Mouse (Mus musculus) frontal cortex, adult (tissue): Measurements from ENCODE around the gene Tmem108.

Experiments
- ATAC-seq: cut with Nextera tagmentation; 2 replicates; pipeline ENCODE4 v1.9.2; 2017; ENCODE audit warnings: mild to moderate bottlenecking, moderate library complexity, mixed read lengths; ENCODE audit not compliant: low TSS enrichment

Gene Tmem108

GRCm38 (mm10) chr9:103636847-103637246 lies 124.8 kb downstream of the Tmem108 start:
- no peak for ATAC-seq

GRCm38 (mm10) chr9:103628861-103629469 lies 132.7 kb downstream of the Tmem108 start:
- no peak for ATAC-seq

- ATAC-seq = no peak
These were observed 134.2 kb downstream of the Tmem108 start for GRCm38 (mm10) chr9:103627404-103627900.

- ATAC-seq = no peak
These were observed 135.5 kb downstream of the Tmem108 start for GRCm38 (mm10) chr9:103626156-103626555.

DNA sequence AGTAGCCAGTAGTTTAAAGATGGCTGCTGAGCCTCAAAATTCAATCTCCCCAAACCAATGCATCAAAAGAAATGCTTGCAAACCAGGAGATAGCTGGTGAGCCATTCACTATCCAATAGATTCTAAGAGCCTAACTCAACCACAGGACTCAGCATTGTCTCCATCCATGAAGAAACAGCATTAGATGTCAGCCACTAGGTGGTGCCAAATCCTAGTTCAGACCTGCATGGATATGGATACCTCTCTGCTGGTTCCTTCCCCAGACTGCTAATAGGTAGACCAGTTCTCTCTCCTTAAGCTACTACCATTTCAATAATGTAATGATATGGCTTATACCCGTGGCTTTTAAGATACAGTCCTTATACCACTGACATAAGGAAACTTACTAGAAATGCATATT lies 137.0 kb downstream of the Tmem108 start:
- ATAC-seq = peak; percentile 83

DNA sequence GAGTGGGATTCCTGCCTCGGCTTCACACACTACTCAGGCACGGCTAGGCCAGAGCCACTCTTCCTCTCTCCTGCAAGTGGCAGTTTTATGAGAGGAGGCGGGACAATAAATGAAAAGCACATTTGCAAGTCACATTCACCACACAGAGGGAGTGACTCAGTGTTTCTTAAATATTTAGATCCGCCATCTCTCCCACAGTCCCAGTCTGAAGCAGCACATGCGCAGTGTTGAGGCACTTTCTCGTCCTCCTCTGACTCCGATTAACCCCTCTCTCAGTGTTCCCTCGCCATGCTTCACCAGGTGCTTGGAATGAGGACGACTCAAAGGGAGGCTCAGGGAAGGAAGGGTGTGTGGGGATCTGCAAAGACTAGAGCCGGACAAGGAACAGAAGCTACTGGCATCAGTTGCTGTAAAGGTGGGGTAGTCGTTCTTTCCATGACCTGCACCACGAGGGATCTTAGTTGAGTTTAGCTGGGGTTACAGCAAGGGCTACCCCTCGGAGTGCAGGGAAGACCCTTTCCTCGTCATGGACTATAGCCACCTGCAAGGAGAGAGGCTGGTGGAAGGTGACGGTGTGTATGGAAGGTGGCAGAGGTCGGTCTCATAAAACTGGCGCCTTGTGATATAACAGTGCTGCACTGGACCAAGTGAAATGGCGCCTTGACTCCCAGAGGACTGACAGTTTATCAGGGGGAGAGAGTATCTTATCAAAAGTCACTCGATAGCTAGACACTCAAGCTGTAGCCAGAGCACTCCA lies 137.9 kb downstream of the Tmem108 start:
- ATAC-seq = peak; percentile 91

GRCm38 (mm10) chr9:103622988-103623387 lies 138.6 kb downstream of the Tmem108 start:
- ATAC-seq = no peak

DNA sequence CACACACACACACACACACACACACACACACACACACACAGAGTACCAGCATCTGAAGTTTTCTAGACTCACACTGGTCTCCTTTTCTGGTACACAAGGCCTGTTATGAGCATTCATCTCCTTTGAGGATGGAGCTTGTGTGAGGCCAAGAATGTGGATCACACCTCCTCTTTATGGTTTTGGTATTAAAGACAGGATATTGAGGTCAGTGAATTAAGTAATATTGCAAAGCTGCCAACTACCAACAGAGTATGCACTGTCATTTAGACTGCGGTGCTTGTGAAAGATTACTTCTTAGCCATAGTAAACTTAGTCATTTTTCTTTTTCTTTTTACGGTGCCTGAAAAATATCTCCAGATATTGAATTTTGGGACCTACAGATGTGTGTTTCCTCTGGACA lies 139.8 kb downstream of the Tmem108 start:
- no peak for ATAC-seq

DNA sequence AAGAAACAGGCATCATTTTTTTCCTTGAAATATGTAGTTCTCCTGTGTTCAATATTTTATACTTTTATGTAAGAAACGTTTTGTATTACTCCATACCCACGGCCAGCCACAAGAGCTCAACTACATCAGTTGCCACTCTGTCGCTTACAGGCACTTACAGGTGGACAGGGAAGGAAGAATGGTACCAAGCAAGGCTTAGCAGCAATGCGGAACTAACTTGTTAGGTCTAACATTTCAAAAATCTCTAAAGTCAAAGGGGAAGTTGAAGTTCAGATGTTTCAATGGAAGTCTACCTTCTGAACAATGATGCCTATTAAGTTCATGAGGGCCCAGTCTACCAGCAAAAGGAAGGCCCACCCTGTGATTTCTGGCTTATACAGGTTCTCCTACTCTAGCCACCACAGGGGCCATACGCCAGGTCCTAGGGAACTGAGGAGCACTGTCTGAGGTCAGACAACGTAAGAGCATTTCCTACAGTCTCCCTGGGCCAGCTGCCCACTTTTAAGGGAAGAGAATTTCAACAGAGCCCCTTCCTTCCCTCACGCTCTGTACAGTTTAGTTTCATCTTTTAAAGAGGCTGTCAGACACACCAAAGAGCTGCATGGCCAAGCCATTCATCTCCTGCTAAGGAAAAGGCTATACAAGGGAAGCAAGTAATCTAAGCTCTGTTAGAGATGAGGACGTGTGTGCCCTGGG lies 141.0 kb downstream of the Tmem108 start:
- ATAC-seq = no peak

GRCm38 (mm10) chr9:103614260-103614659 lies 147.4 kb downstream of the Tmem108 start:
- ATAC-seq = no peak

- no peak for ATAC-seq
These were observed 153.2 kb downstream of the Tmem108 start for GRCm38 (mm10) chr9:103608161-103609058.

GRCm38 (mm10) chr9:103606056-103606455 lies 155.6 kb downstream of the Tmem108 start:
- no peak for ATAC-seq

DNA sequence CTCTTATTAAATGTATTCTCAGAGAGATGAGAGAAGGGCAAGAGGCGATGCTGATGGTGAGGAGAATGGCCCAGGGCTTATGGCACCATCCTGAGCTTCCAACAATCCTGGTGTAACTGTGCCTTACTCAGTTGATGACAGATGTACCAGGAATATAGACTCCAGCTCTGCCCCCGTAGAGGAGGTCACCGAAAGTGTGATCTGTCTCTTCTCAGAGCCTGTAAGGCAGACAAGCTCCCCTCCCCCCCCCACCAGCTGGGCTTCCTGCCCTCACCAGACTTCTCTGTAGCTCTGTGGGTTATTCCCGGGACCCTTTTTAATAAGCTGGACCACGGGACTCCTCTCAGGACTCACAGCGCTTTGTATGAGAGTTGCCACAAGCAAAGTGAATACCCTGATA lies 157.8 kb downstream of the Tmem108 start:
- ATAC-seq = no peak

DNA sequence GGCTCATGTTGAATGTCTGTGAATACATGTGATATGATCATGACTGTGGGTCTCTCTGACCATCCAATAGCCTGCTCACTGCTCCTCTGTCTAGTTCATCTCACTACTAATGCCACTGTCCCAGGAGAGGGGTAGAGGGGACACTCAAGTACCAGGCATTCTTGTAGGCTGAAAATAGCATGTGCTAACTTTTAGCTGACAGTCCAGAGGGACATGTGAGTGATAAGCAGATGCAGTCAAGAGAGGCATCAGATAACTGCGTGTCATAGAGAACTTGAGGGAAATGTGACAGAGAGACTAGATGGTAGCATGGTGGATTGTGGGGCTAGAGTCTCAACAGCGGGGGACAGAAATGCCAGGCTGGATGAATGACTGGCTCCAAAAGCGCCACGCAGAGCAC lies 159.8 kb downstream of the Tmem108 start:
- ATAC-seq = no peak

DNA sequence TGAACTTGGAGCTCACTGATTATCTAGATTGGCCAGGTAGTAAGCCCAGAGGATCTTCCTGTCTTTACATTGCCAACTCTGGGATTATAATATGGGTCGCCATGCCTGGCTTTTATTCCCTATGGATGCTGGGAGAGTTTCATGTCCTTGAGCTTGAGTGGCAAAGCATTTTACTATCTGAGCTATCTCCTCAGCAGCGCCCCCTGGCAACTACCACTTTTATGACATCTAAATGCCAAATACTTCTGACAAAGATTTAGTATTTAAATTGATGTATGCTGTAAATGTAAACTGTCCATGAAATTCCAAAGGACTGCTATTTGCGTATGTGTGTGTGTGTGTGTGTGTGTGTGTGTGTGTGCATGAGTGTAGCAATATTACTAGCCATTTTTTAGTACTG lies 160.8 kb downstream of the Tmem108 start:
- ATAC-seq = no peak

GRCm38 (mm10) chr9:103599908-103600307 lies 161.7 kb downstream of the Tmem108 start:
- no peak for ATAC-seq

DNA sequence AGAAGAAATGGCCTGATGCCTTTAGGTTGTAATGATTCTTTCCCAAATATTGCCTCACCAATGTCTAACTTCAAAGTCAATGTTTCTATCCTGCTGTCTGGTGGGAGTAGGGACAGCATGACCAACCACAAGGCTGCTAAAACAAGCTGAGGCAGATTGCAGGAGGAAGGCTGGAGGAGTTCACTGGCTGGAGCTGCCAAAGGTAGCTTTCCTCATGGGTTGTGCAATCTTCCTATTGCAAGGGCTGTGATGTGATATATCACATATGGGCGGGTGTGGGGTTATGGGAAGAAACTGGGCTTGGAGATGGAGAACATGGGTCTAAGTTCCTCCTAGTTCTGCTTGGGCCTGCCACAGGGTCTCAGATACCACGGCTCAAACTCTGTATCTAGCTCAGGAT lies 163.8 kb downstream of the Tmem108 start:
- peak; percentile 79 for ATAC-seq

DNA sequence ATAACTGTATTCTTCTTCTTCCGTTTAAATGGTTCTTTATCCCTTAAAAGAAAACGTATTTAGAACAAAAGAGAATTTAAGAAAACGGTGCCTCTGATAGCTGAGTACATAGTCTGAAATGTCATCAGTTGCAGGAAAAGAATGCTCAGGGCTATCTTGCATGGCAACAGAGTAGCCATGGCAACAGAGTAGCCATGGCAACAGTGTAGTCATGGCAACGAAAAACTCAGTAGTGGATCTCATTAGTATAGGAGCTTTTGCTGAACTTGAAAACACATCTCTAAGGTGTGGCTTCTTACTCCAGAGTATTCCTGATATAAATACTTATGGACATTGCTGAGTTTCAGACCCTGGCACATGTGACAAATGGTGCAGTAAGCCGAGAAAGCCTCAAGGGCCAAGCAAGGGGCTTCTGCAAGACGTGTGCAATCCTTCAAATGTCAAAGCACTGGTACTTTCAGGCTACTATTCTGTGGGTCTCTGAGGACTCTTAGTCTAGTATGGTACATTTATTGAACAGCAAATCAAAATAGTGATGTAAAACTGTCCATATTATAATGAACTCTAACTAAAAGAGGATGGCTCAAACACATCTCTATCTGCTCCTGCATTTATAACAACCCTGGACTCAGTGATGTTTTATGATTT lies 166.3 kb downstream of the Tmem108 start:
- ATAC-seq = peak; percentile 71

GRCm38 (mm10) chr9:103594423-103595189 lies 167.0 kb downstream of the Tmem108 start:
- no peak for ATAC-seq

GRCm38 (mm10) chr9:103593079-103593478 lies 168.6 kb downstream of the Tmem108 start:
- no peak for ATAC-seq
